Mouse (Mus musculus) embryonic facial prominence, embryonic 14.5 days (tissue): ENCODE data around the gene Nhlh1. TPM values are rescaled to one million over a fixed set of nuclear protein-coding genes. Genes with fewer than 3 reads are reported as not detected.

Source experiments
- polyA plus RNA-seq: library from polyadenylated mRNA; unstranded; fragments of >200 nt; fragmentation: Nextera tagmentation; extraction: Ambion mirVana; gene quantifications from 2 replicates; pipeline ENCODE4 v1.2.1, GENCODE M21; 2014

The Nhlh1 gene
- polyA plus RNA-seq, 1 experiment from 2014 or later, result 1.9 TPM

Other genes with a start within 250 kb of the Nhlh1 start
- gene Cd84, start 217.9 kb downstream of the Nhlh1 start, polyA plus RNA-seq, result 2.6 and 3.0 TPM in 2 replicates
- not detected in 2 replicates for gene Gm10521, start 161.9 kb downstream of the Nhlh1 start, polyA plus RNA-seq
- gene Slamf6, start 140.1 kb downstream of the Nhlh1 start, polyA plus RNA-seq, result 0.50 and 0.52 TPM in 2 replicates
- gene Vangl2, start 29.1 kb downstream of the Nhlh1 start, polyA plus RNA-seq, result 13.5 and 16.7 TPM in 2 replicates
- 227 and 230 TPM in 2 replicates for gene Copa, start 25.0 kb upstream of the Nhlh1 start, polyA plus RNA-seq
- gene Ncstn, start 25.2 kb upstream of the Nhlh1 start, polyA plus RNA-seq, result 91.3 and 107 TPM in 2 replicates
- 130 and 148 TPM in 2 replicates for gene Pex19, start 69.2 kb upstream of the Nhlh1 start, polyA plus RNA-seq
- 102 and 119 TPM in 2 replicates for gene Dcaf8, start 90.5 kb upstream of the Nhlh1 start, polyA plus RNA-seq
- 149 and 150 TPM in 2 replicates for gene Pea15a, start 149.2 kb upstream of the Nhlh1 start, polyA plus RNA-seq
- 39.4 and 74.3 TPM in 2 replicates for gene Casq1, start 162.3 kb upstream of the Nhlh1 start, polyA plus RNA-seq
- gene Atp1a4, start 200.8 kb upstream of the Nhlh1 start, polyA plus RNA-seq, result 0.05 TPM in 1 of 2 replicates, not detected in the other
- gene Igsf8, start 204.1 kb upstream of the Nhlh1 start, polyA plus RNA-seq, result 57.2 and 60.4 TPM in 2 replicates
- 5.6 and 6.2 TPM in 2 replicates for gene Atp1a2, start 240.5 kb upstream of the Nhlh1 start, polyA plus RNA-seq